Mouse (Mus musculus) CH12.LX (cell line): ENCODE data around the gene Atxn7l3.

Experiments
- CHD2 ChIP-seq: IDR thresholded peaks from 2 replicates; pipeline ENCODE4 v1.6.1; 2011; ENCODE audit warnings: low read length, improper control_type of control experiment
- CTCF ChIP-seq, 2 experiments: IDR thresholded peaks in 1 of 2; conservative IDR thresholded peaks in 1 of 2; 2 replicates each; pipeline ENCODE4 v1.5.1; 2011 to 2012; ENCODE audit warnings: low read depth in 2 of 2, low read length in 2 of 2, improper control_type of control experiment in 1 of 2, inconsistent platforms in 1 of 2, mild to moderate bottlenecking in 1 of 2, moderate library complexity in 1 of 2
- E2F4 ChIP-seq: IDR thresholded peaks from 2 replicates; pipeline ENCODE4 v1.6.1; 2011; ENCODE audit warnings: low read depth, low read length, improper control_type of control experiment; ENCODE audit not compliant: insufficient replicate concordance
- EP300 ChIP-seq: IDR thresholded peaks from 2 replicates; pipeline ENCODE4 v1.6.1; 2011; ENCODE audit warnings: low read length, improper control_type of control experiment
- ETS1 ChIP-seq: conservative IDR thresholded peaks from 2 replicates; pipeline ENCODE4 v1.6.1; 2012; ENCODE audit warnings: low read depth, mild to moderate bottlenecking, inconsistent platforms, low read length, improper control_type of control experiment, moderate library complexity
- GABPA ChIP-seq: IDR thresholded peaks from 2 replicates; pipeline ENCODE4 v1.6.1; 2012; ENCODE audit warnings: low read depth, low read length, improper control_type of control experiment, inconsistent platforms; ENCODE audit not compliant: insufficient replicate concordance
- JUND ChIP-seq: conservative IDR thresholded peaks from 2 replicates; pipeline ENCODE4 v1.6.1; 2011; ENCODE audit warnings: low read depth, low read length, improper control_type of control experiment
- MAZ ChIP-seq: IDR thresholded peaks from 2 replicates; pipeline ENCODE4 v1.6.1; 2012; ENCODE audit warnings: low read depth, mild to moderate bottlenecking, inconsistent platforms, low read length, improper control_type of control experiment, moderate library complexity
- MXI1 ChIP-seq: IDR thresholded peaks from 2 replicates; pipeline ENCODE4 v1.6.1; 2011; ENCODE audit warnings: mild to moderate bottlenecking, low read depth, low read length, improper control_type of control experiment
- NRF1 ChIP-seq: IDR thresholded peaks from 2 replicates; pipeline ENCODE4 v1.6.1; 2014; ENCODE audit warnings: low read depth, mild to moderate bottlenecking, inconsistent platforms, low read length, improper control_type of control experiment, moderate library complexity
- POLR2A ChIP-seq: IDR thresholded peaks from 2 replicates; pipeline ENCODE4 v1.6.1; 2011; ENCODE audit warnings: low read depth, mild to moderate bottlenecking, improper control_type of control experiment, low read length
- SMC3 ChIP-seq: IDR thresholded peaks from 2 replicates; pipeline ENCODE4 v1.6.1; 2011; ENCODE audit warnings: low read depth, low read length, improper control_type of control experiment
- USF2 ChIP-seq: conservative IDR thresholded peaks from 2 replicates; pipeline ENCODE4 v1.6.1; 2011; ENCODE audit warnings: low read depth, low read length, improper control_type of control experiment
- ZMIZ1 ChIP-seq: IDR thresholded peaks from 2 replicates; pipeline ENCODE4 v1.6.1; 2012; ENCODE audit warnings: low read depth, mild to moderate bottlenecking, inconsistent platforms, low read length, improper control_type of control experiment

GRCm38 (mm10) chr11:102241874-102242273, 54.6 kb downstream of the Atxn7l3 start:
- no peak for TF ChIP-seq SMC3
- TF ChIP-seq CTCF (conservative IDR thresholded peaks at IDR 0.05 in 1 of 2, IDR thresholded peaks at IDR 0.05 in 1 of 2; ENCODE audit: low read depth in 2 of 2, low read length in 2 of 2), result peak; percentile 21 to 39; a peak in 2 of 4 replicates
- no peak for TF ChIP-seq POLR2A
- TF ChIP-seq USF2, result no peak
- no peak for TF ChIP-seq EP300
- no peak for TF ChIP-seq CHD2
- no peak for TF ChIP-seq ETS1
- TF ChIP-seq JUND, result no peak
- no peak for TF ChIP-seq E2F4
- no peak for TF ChIP-seq MAZ
- TF ChIP-seq NRF1, result no peak
- TF ChIP-seq ZMIZ1, result no peak
- no peak for TF ChIP-seq MXI1
- no peak for TF ChIP-seq GABPA
